Mouse (Mus musculus): ENCODE data around the gene Arid3b. TPM values are rescaled to one million over a fixed set of nuclear protein-coding genes. Genes with fewer than 3 reads are reported as not detected.

Arid3b gene
- polyA plus RNA-seq, 1 experiment from 2014 or later: 5.8 TPM

GRCm38 (mm10) chr9:57798725-57799253, 37.8 kb downstream of the Arid3b start:
- DNase-seq (ENCODE audit: low spot score) (peak; percentile 66), ATAC-seq (peak; percentile 88)
- no peak overlapping the region for H3K4me3 ChIP-seq (ENCODE audit: low read depth, low read length)
- no peak overlapping the region for H3K4me2 ChIP-seq (replicated peaks; ENCODE audit: low read depth, low read length)
- H3K9me3 ChIP-seq (ENCODE audit: low read length): no peaks in the 10 kb centered on the region
- no peaks in the 10 kb centered on the region for H3K27me3 ChIP-seq (replicated peaks; ENCODE audit: insufficient read depth, low read length)
- no peak overlapping the region for H3K27ac ChIP-seq (ENCODE audit: low read length)
- no peak overlapping the region for H3K9ac ChIP-seq (replicated peaks; ENCODE audit: low read depth)
- TF ChIP-seq EP300 (IDR thresholded peaks at IDR 0.05) (peak; percentile 68; the same call in 1 of the 2 replicates), CTCF (IDR thresholded peaks at IDR 0.05) (no peak)
- no peaks in the 10 kb centered on the region; the same call in 1 of the 2 replicates for H3K4me1 ChIP-seq (ENCODE audit: insufficient read depth, low read depth, low read length)
- 9% methylated on average over 10 of the region's 10 CpGs for WGBS
- H3K36me3 ChIP-seq (ENCODE audit: insufficient read depth, low read length): peaks cover 14% of the 10 kb centered on the region

- WGBS: 88% methylated on average over 8 of the region's 8 CpGs
- DNase-seq (ENCODE audit: low spot score): no peak
- H3K4me1 ChIP-seq (ENCODE audit: insufficient read depth, low read depth, low read length): no peaks in the 10 kb centered on the region; the same call in 1 of the 2 replicates
- H3K27ac ChIP-seq (ENCODE audit: low read length): no peak overlapping the region
- ATAC-seq: no peak
- no peaks in the 10 kb centered on the region for H3K9me3 ChIP-seq (ENCODE audit: low read length)
- H3K27me3 ChIP-seq (replicated peaks; ENCODE audit: insufficient read depth, low read length): no peaks in the 10 kb centered on the region
- H3K4me2 ChIP-seq (replicated peaks; ENCODE audit: low read depth, low read length): no peak overlapping the region
- no peak overlapping the region for H3K4me3 ChIP-seq (ENCODE audit: low read depth, low read length)
- TF ChIP-seq CTCF (IDR thresholded peaks at IDR 0.05) (no peak), EP300 (IDR thresholded peaks at IDR 0.05) (no peak)
- peaks cover 14% of the 10 kb centered on the region for H3K36me3 ChIP-seq (ENCODE audit: insufficient read depth, low read length)
- H3K9ac ChIP-seq (replicated peaks; ENCODE audit: low read depth): no peak overlapping the region
Observed at GRCm38 (mm10) chr9:57797456-57797855, 39.1 kb downstream of the Arid3b start.

DNA sequence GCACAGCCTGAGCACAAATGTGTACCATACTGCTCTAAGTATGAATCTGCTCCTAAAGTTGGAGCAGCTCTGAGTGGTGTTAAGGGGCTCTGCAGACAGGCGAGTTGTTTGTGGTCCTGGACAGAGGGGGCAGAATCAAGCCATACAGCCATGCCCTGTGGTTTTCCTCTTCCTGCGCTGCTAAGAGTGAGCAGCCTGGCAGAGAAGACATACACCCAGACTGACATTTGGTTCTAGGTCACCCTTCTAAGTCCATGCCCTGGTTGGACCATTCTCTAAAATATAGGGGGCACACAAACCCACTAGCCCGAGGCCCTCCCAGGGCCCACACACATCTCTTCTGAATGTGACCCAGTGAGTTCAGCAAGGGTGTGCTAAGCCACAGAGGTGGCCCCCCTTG, 46.9 kb downstream of the Arid3b start:
- no peaks in the 10 kb centered on the region for H3K27me3 ChIP-seq (replicated peaks; ENCODE audit: insufficient read depth, low read length)
- no peaks in the 10 kb centered on the region for H3K9me3 ChIP-seq (ENCODE audit: low read length)
- 0 out of 2 replicates have a peak, but pooled peaks cover 5% of the 10 kb centered on the region for H3K36me3 ChIP-seq (ENCODE audit: insufficient read depth, low read length)
- TF ChIP-seq CTCF (IDR thresholded peaks at IDR 0.05) (no peak), EP300 (IDR thresholded peaks at IDR 0.05) (no peak)
- DNase-seq (ENCODE audit: low spot score) (no peak), ATAC-seq (no peak)
- no peaks in the 10 kb centered on the region for H3K4me1 ChIP-seq (ENCODE audit: insufficient read depth, low read depth, low read length)
- WGBS: 74% methylated on average over 3 of the region's 3 CpGs
- no peak overlapping the region for H3K27ac ChIP-seq (ENCODE audit: low read length)
- no peak overlapping the region for H3K4me2 ChIP-seq (replicated peaks; ENCODE audit: low read depth, low read length)
- H3K9ac ChIP-seq (replicated peaks; ENCODE audit: low read depth): no peak overlapping the region
- H3K4me3 ChIP-seq (ENCODE audit: low read depth, low read length): no peak overlapping the region

DNA sequence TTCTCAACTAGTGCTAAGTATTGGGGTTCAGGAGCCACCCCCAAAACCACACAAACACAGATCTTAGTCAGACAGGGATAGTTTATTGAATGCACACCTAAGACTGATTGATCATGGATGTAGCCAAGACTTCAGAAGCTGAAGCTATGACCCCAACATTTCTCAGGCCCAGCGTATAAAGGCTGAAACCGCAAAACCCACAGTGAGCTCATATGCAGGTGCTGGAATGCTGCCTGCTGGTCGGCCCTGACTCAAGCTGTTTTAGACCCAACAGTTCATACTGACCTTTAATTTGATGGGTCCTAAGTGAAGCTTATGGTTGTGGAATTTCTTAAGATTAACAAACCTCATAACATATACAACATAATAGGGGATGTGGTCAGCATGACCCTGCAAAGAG, 53.9 kb downstream of the Arid3b start:
- Histone ChIP-seq H3K4me1 (ENCODE audit: insufficient read depth, low read depth, low read length) (no peaks in the 10 kb centered on the region), H3K36me3 (ENCODE audit: insufficient read depth, low read length) (no peaks in the 10 kb centered on the region), H3K27me3 (replicated peaks; ENCODE audit: insufficient read depth, low read length) (no peaks in the 10 kb centered on the region), H3K27ac (ENCODE audit: low read length) (no peak overlapping the region), H3K4me3 (ENCODE audit: low read depth, low read length) (no peak overlapping the region), H3K4me2 (replicated peaks; ENCODE audit: low read depth, low read length) (no peak overlapping the region), H3K9ac (replicated peaks; ENCODE audit: low read depth) (no peak overlapping the region), H3K9me3 (ENCODE audit: low read length) (no peaks in the 10 kb centered on the region)
- no peak for DNase-seq (ENCODE audit: low spot score)
- ATAC-seq: no peak
- 81% methylated on average over 3 of the region's 3 CpGs for WGBS
- TF ChIP-seq CTCF (IDR thresholded peaks at IDR 0.05) (no peak), EP300 (IDR thresholded peaks at IDR 0.05) (no peak)

DNA sequence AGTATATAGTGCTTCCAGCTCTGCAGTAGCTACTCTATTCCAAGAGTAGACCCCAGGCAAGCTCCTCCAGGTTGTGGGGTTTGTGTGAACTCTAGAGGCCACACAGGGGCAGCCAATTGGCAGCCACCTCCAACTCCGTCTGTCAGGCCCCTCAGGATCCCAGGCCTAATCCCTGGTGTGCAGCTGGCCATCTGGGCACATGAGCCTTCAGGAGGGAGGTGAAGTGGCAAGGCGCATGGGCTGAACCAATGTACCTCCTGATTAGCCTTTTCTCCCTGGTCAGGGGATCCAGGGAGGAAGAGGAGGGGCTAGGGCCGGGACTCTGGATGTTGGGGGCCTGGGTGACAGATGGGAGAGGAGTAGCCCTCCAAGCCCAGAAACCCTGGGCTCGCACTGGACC, 60.9 kb downstream of the Arid3b start:
- Histone ChIP-seq H3K4me3 (ENCODE audit: low read depth, low read length) (no peak overlapping the region), H3K4me1 (ENCODE audit: insufficient read depth, low read depth, low read length) (no peaks in the 10 kb centered on the region), H3K9ac (replicated peaks; ENCODE audit: low read depth) (no peak overlapping the region), H3K27ac (ENCODE audit: low read length) (no peak overlapping the region), H3K27me3 (replicated peaks; ENCODE audit: insufficient read depth, low read length) (no peaks in the 10 kb centered on the region), H3K9me3 (ENCODE audit: low read length) (no peaks in the 10 kb centered on the region), H3K36me3 (ENCODE audit: insufficient read depth, low read length) (no peaks in the 10 kb centered on the region), H3K4me2 (replicated peaks; ENCODE audit: low read depth, low read length) (no peak overlapping the region)
- DNase-seq (ENCODE audit: low spot score) (no peak), ATAC-seq (no peak)
- TF ChIP-seq EP300 (IDR thresholded peaks at IDR 0.05): no peak
- no peak for TF ChIP-seq CTCF (IDR thresholded peaks at IDR 0.05)
- 72% methylated on average over 4 of the region's 4 CpGs for WGBS

- no peak for ATAC-seq
- Histone ChIP-seq H3K4me1 (ENCODE audit: insufficient read depth, low read depth, low read length) (no peaks in the 10 kb centered on the region), H3K27ac (ENCODE audit: low read length) (no peak overlapping the region), H3K9ac (replicated peaks; ENCODE audit: low read depth) (no peak overlapping the region), H3K4me2 (replicated peaks; ENCODE audit: low read depth, low read length) (no peak overlapping the region), H3K36me3 (ENCODE audit: insufficient read depth, low read length) (no peaks in the 10 kb centered on the region), H3K27me3 (replicated peaks; ENCODE audit: insufficient read depth, low read length) (no peaks in the 10 kb centered on the region), H3K4me3 (ENCODE audit: low read depth, low read length) (no peak overlapping the region), H3K9me3 (ENCODE audit: low read length) (no peaks in the 10 kb centered on the region)
- WGBS: 77% methylated on average over 5 of the region's 5 CpGs
- no peak for TF ChIP-seq CTCF (IDR thresholded peaks at IDR 0.05)
- no peak for TF ChIP-seq EP300 (IDR thresholded peaks at IDR 0.05)
- no peak for DNase-seq (ENCODE audit: low spot score)
Observed at GRCm38 (mm10) chr9:57775026-57775425, 61.6 kb downstream of the Arid3b start.

GRCm38 (mm10) chr9:57774168-57774567, 62.4 kb downstream of the Arid3b start:
- Histone ChIP-seq H3K4me3 (ENCODE audit: low read depth, low read length) (no peak overlapping the region), H3K4me1 (ENCODE audit: insufficient read depth, low read depth, low read length) (no peaks in the 10 kb centered on the region), H3K4me2 (replicated peaks; ENCODE audit: low read depth, low read length) (no peak overlapping the region), H3K36me3 (ENCODE audit: insufficient read depth, low read length) (no peaks in the 10 kb centered on the region), H3K9me3 (ENCODE audit: low read length) (no peaks in the 10 kb centered on the region), H3K27ac (ENCODE audit: low read length) (no peak overlapping the region), H3K9ac (replicated peaks; ENCODE audit: low read depth) (no peak overlapping the region), H3K27me3 (replicated peaks; ENCODE audit: insufficient read depth, low read length) (no peaks in the 10 kb centered on the region)
- ATAC-seq: peak; percentile 56
- no peak for TF ChIP-seq EP300 (IDR thresholded peaks at IDR 0.05)
- peak; percentile 69 for TF ChIP-seq CTCF (IDR thresholded peaks at IDR 0.05)
- WGBS: 3% methylated on average over 1 of the region's 1 CpGs
- DNase-seq (ENCODE audit: low spot score): peak; percentile 70

All from lung, postnatal 0 days (tissue).